Mouse (Mus musculus) CH12.LX (cell line): Measurements from ENCODE around the gene BC067074. TPM values are rescaled to one million over a fixed set of nuclear protein-coding genes. Genes with fewer than 3 reads are reported as not detected.

Source experiments
- DNase-seq: peaks from one replicate; pipeline ENCODE4 v3.0.0-alpha.2; 2013; ENCODE audit errors: extremely low read depth
- H3K27ac ChIP-seq: 2 replicates; pipeline ENCODE4 v1.5.1; 2012; ENCODE audit warnings: low read depth, mild to moderate bottlenecking, control low read depth, moderate library complexity; ENCODE audit not compliant: insufficient read depth
- H3K27me3 ChIP-seq: replicated peaks from 2 replicates; pipeline ENCODE3; 2012; ENCODE audit warnings: inconsistent platforms
- H3K36me3 ChIP-seq, 2 experiments: replicated peaks in 1 of 2; 2 replicates each; pipeline versions ENCODE3 to v1.6.1; 2012; ENCODE audit warnings: inconsistent platforms in 1 of 2, low read length in 1 of 2, mild to moderate bottlenecking in 1 of 2, mixed read lengths in 1 of 2, moderate library complexity in 1 of 2; ENCODE audit not compliant: control insufficient read depth in 1 of 2, insufficient read depth in 1 of 2
- H3K4me1 ChIP-seq, 2 experiments: 2 replicates each; pipeline ENCODE4 v1.6.1; 2012; ENCODE audit warnings: inconsistent platforms in 1 of 2, moderate library complexity in 1 of 2; ENCODE audit not compliant: insufficient read depth in 2 of 2, control insufficient read depth in 1 of 2
- H3K4me2 ChIP-seq: 2 replicates; pipeline ENCODE4 v1.6.1; 2012; ENCODE audit warnings: low read depth, mild to moderate bottlenecking, control low read depth; ENCODE audit not compliant: poor library complexity, insufficient read depth, severe bottlenecking
- H3K4me3 ChIP-seq, 3 experiments: fragments of 150-350 bp in 1 of 3; sonication (generic) in 1 of 3; replicated peaks in 1 of 3; 2 replicates each; pipeline versions ENCODE3 to v1.5.1; 2011 to 2012; ENCODE audit warnings: low read depth in 2 of 3, low read length in 2 of 3, mild to moderate bottlenecking in 2 of 3, moderate library complexity in 2 of 3, control low read depth in 1 of 3, improper control_type of control experiment in 1 of 3, inconsistent platforms in 1 of 3, mixed read lengths in 1 of 3; ENCODE audit not compliant: poor library complexity in 1 of 3
- H3K79me2 ChIP-seq: replicated peaks from 2 replicates; pipeline ENCODE4 v1.6.1; 2012; ENCODE audit warnings: mild to moderate bottlenecking, moderate library complexity; ENCODE audit not compliant: control insufficient read depth, poor library complexity, insufficient read depth, severe bottlenecking; ENCODE audit errors: extremely low read depth
- H3K9ac ChIP-seq: 2 replicates; pipeline ENCODE4 v1.6.1; 2012; ENCODE audit warnings: low read depth, mild to moderate bottlenecking, control low read depth, moderate library complexity; ENCODE audit not compliant: insufficient read depth
- H3K9me3 ChIP-seq: replicated peaks from 2 replicates; pipeline ENCODE3; 2012; ENCODE audit warnings: low read length, inconsistent platforms, mixed read lengths
- CHD2 ChIP-seq: IDR thresholded peaks from 2 replicates; pipeline ENCODE4 v1.6.1; 2011; ENCODE audit warnings: low read length, improper control_type of control experiment
- CTCF ChIP-seq, 2 experiments: IDR thresholded peaks in 1 of 2; conservative IDR thresholded peaks in 1 of 2; 2 replicates each; pipeline ENCODE4 v1.5.1; 2011 to 2012; ENCODE audit warnings: low read depth in 2 of 2, low read length in 2 of 2, improper control_type of control experiment in 1 of 2, inconsistent platforms in 1 of 2, mild to moderate bottlenecking in 1 of 2, moderate library complexity in 1 of 2
- EP300 ChIP-seq: IDR thresholded peaks from 2 replicates; pipeline ENCODE4 v1.6.1; 2011; ENCODE audit warnings: low read length, improper control_type of control experiment
- ETS1 ChIP-seq: conservative IDR thresholded peaks from 2 replicates; pipeline ENCODE4 v1.6.1; 2012; ENCODE audit warnings: low read depth, mild to moderate bottlenecking, inconsistent platforms, low read length, improper control_type of control experiment, moderate library complexity
- JUN ChIP-seq: IDR thresholded peaks from 2 replicates; pipeline ENCODE4 v1.6.1; 2011; ENCODE audit warnings: low read depth, mild to moderate bottlenecking, low read length, improper control_type of control experiment, moderate library complexity; ENCODE audit not compliant: insufficient read depth
- JUND ChIP-seq: conservative IDR thresholded peaks from 2 replicates; pipeline ENCODE4 v1.6.1; 2011; ENCODE audit warnings: low read depth, low read length, improper control_type of control experiment
- MAX ChIP-seq: IDR thresholded peaks from 2 replicates; pipeline ENCODE4 v1.6.1; 2011; ENCODE audit warnings: low read length, improper control_type of control experiment
- MAZ ChIP-seq: IDR thresholded peaks from 2 replicates; pipeline ENCODE4 v1.6.1; 2012; ENCODE audit warnings: low read depth, mild to moderate bottlenecking, inconsistent platforms, low read length, improper control_type of control experiment, moderate library complexity
- RAD21 ChIP-seq: IDR thresholded peaks from 2 replicates; pipeline ENCODE4 v1.6.1; 2011; ENCODE audit warnings: low read depth, mild to moderate bottlenecking, low read length, improper control_type of control experiment, moderate library complexity
- RCOR1 ChIP-seq: conservative IDR thresholded peaks from 2 replicates; pipeline ENCODE4 v1.6.1; 2012; ENCODE audit warnings: low read depth, mild to moderate bottlenecking, inconsistent platforms, low read length, improper control_type of control experiment
- TBP ChIP-seq: conservative IDR thresholded peaks from 2 replicates; pipeline ENCODE4 v1.6.1; 2011; ENCODE audit warnings: low read depth, low read length, improper control_type of control experiment
- UBTF ChIP-seq: IDR thresholded peaks from 2 replicates; pipeline ENCODE4 v1.6.1; 2012; ENCODE audit warnings: low read depth, mild to moderate bottlenecking, inconsistent platforms, low read length, improper control_type of control experiment, moderate library complexity
- USF1 ChIP-seq: IDR thresholded peaks from 2 replicates; pipeline ENCODE4 v1.6.1; 2014; ENCODE audit warnings: low read depth, mild to moderate bottlenecking, inconsistent platforms, low read length, improper control_type of control experiment
- ZMIZ1 ChIP-seq: IDR thresholded peaks from 2 replicates; pipeline ENCODE4 v1.6.1; 2012; ENCODE audit warnings: low read depth, mild to moderate bottlenecking, inconsistent platforms, low read length, improper control_type of control experiment
- ZNF384 ChIP-seq: IDR thresholded peaks from 2 replicates; pipeline ENCODE4 v1.6.1; 2012; ENCODE audit warnings: low read depth, low read length, improper control_type of control experiment, inconsistent platforms
- dilution Hi-C: fragments of 300-500 bp; cut with MboI; formaldehyde crosslinking; loops from 2 replicates; pipeline ENCODE4 v1.14.3; 2020; ENCODE audit warnings: low sequenced_read_pairs; ENCODE audit not compliant: extremely low pct_unique_long_range_greater_than_20kb, extremely low pct_ligation_motif_present
- in situ Hi-C: fragments of 300-500 bp; cut with MboI; formaldehyde crosslinking; loops from 3 replicates; pipeline ENCODE4 v1.14.3; 2019; ENCODE audit warnings: low sequenced_read_pairs, low pct_ligation_motif_present, low pct_unique_long_range_greater_than_20kb, mixed read lengths
- polyA plus RNA-seq: library from polyadenylated mRNA; unstranded; fragments of >175 nt; gene quantifications from 2 replicates; pipeline ENCODE4 v1.2.1, GENCODE M21; 2012; ENCODE audit warnings: low read depth; ENCODE audit not compliant: insufficient read length
- total RNA-seq, 2 experiments: library from RNA; depleted of rRNA; stranded (reverse); fragments of 300-350 nt in 1 of 2; fragments of >200 nt in 1 of 2; gene quantifications; 2 replicates each; pipeline ENCODE4 v1.2.3; 2012 to 2014

BC067074 gene
- total and polyA plus RNA-seq, 3 experiments = 0.93 TPM; not detected in 2

DNA sequence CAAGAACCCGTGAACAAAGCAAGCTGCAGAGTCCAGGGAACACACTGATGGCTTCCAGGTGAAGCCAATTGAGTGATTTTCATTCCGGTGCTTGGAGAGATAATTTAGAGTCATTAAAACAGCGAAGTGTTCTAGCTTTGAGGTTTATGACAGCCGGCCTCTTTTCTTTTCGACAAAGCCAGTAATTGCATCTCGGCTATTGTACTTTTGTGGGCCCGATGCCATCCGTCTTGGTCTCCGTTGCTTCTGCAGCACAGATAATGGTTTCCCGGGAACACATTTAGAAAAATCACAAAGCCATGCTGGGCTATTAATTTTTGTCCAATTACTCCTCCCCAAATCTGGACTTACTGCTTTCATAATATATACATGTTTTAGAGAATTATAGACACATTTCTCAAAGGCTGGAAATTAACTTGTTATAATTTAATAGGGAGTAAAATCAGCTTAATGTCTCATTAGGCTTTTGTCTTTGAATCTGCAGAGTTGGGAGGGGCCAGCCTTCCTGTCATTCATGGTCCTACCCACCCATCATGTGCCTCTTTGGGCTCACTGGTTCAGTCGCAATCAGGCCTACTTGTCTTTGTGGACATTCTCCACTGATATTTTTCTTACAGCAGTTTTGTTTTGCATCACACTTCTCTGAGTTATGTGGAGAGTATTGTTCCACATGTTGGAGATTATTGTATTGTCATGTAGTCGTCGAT lies 64.6 kb downstream of the BC067074 start:
- in situ Hi-C loops (no loop called here), dilution Hi-C loops (no loop called here)
- H3K4me1 ChIP-seq = peaks cover 0 to 14% of the 10 kb centered on the region in 2 experiments; a peak in 2 of 4 replicates
- TF ChIP-seq RCOR1 = no peak
- no peak for TF ChIP-seq UBTF
- TF ChIP-seq CHD2 = no peak
- TF ChIP-seq CTCF (conservative IDR thresholded peaks at IDR 0.05 in 1 of 2, IDR thresholded peaks at IDR 0.05 in 1 of 2; ENCODE audit: low read depth in 2 of 2, low read length in 2 of 2) = no peak
- no peak for TF ChIP-seq MAX
- TF ChIP-seq ZNF384 = no peak
- no peak for TF ChIP-seq USF1
- no peak for TF ChIP-seq JUN
- no peak for DNase-seq
- H3K4me3 ChIP-seq = no peak overlapping the region
- H3K9me3 ChIP-seq = no peaks in the 10 kb centered on the region
- H3K4me2 ChIP-seq = no peak overlapping the region
- H3K27me3 ChIP-seq = no peaks in the 10 kb centered on the region
- H3K36me3 ChIP-seq = peaks cover 0 to 6% of the 10 kb centered on the region in 2 experiments
- H3K79me2 ChIP-seq = no peaks in the 10 kb centered on the region
- H3K27ac ChIP-seq = no peak overlapping the region
- no peak overlapping the region for H3K9ac ChIP-seq

DNA sequence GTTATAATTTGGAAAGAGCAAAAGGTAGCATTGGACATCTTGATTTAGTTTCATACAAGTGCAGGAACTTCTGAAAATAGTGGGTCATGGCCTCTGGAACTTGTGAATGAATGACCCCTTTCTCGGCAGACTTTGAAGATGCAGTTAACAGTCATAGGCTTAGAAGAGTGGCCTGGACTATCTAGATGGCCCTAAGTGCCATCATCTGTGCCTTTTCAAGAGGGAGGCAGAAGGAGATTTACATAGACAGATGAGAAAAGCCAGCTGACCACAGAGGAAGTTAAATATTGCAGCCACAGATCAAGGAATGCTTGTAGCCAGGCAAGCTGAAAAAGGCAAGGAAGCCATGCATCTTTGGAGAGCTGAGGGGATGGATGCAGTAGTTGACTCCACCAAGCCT lies 66.7 kb downstream of the BC067074 start:
- Histone ChIP-seq H3K79me2 (no peaks in the 10 kb centered on the region), H3K9ac (no peak overlapping the region), H3K9me3 (no peaks in the 10 kb centered on the region), H3K4me1 (peaks cover 0 to 6% of the 10 kb centered on the region in 2 experiments; a peak in 2 of 4 replicates), H3K4me3 (no peak overlapping the region), H3K4me2 (no peak overlapping the region), H3K36me3 (peaks cover 0 to 9% of the 10 kb centered on the region in 2 experiments), H3K27me3 (no peaks in the 10 kb centered on the region), H3K27ac (no peak overlapping the region)
- in situ Hi-C loops (no loop called here), dilution Hi-C loops (no loop called here)
- no peak for DNase-seq
- TF ChIP-seq ZMIZ1 (no peak), MAX (no peak), RCOR1 (no peak), USF1 (no peak), CHD2 (no peak), MAZ (no peak), UBTF (no peak), RAD21 (no peak), TBP (no peak), EP300 (no peak), ETS1 (no peak), JUN (no peak), JUND (no peak)
